Mouse (Mus musculus) ES-Bruce4 (cell line): Measurements from ENCODE around the gene Tbc1d8.

Experiments
- CTCF ChIP-seq: IDR thresholded peaks from one replicate; pipeline ENCODE4 v1.8.1; 2011; ENCODE audit warnings: low read depth, low read length
- EP300 ChIP-seq: IDR thresholded peaks from 2 replicates; pipeline ENCODE4 v1.6.1; 2011; ENCODE audit warnings: low read depth, low read length; ENCODE audit not compliant: insufficient read depth
- POLR2A ChIP-seq: IDR thresholded peaks from one replicate; pipeline ENCODE4 v1.8.1; 2011; ENCODE audit warnings: low read length; ENCODE audit not compliant: insufficient read depth

DNA sequence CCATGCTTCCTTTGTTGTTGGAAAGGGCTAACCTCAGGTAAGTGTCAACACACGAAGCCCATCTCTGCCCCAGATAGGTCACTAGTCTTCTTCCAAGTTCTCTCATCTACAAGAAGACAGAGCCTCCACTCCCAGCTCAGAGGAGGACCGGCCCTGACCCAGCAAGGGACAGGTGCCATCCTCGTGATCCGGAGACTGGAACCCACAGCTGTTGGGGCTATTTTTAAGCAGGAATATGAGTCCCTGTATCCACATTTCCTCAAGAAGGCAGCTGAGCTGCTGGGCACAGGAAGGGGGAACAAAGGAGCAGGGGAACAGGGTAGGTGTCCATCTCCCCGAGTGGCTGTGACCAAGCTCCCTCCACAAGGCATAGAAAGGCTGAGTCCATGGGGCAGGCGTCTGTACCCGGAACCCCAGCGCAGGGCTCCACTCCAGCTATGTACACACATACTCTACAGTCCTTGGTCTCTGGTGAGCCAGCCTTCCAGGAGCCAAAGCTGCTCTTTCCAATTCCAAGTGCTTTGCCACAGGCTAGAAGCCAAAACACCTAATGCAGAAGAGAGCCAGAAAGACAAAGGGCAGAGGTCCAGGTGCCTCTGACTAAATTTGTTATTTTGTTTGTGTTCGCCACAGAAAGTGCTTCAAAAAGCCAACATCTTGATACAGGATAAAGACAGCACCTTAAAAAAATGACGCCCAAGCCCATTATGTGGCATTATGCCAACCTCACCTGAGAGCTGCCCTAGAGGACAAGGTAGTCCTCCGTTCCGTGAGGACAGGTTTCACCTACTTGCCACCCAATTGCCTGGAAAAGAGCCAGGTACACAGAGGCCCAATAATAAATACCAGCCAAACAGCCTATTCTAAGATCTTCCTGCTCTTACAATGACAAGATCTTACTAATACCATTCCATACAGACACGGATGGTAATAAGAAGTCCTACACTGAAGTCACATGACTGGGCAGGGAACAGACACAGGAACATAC lies 20.4 kb downstream of the Tbc1d8 start:
- TF ChIP-seq CTCF (no peak), POLR2A (no peak), EP300 (no peak)
